Mouse (Mus musculus): ENCODE data around the gene Adamts18. TPM values are rescaled to one million over a fixed set of nuclear protein-coding genes. Genes with fewer than 3 reads are reported as not detected.

Adamts18 gene
- polyA plus RNA-seq (2012; ENCODE audit: insufficient read depth, insufficient read length, missing spikeins): not detected in 2 replicates

GRCm38 (mm10) chr8:113848653-113849135 is at the start of gene Adamts18:
Adamts18 (minus strand) TSS chr8:113848738.
- no peak within 1 kb of the TSS for H3K27ac ChIP-seq (ENCODE audit: insufficient read depth, low read depth, low read length)
- TF ChIP-seq CTCF (IDR thresholded peaks at IDR 0.05; ENCODE audit: low read depth, low read length) (no peak), POLR2A (IDR thresholded peaks at IDR 0.05; ENCODE audit: borderline replicate concordance, low read depth, low read length) (no peak)
- H3K4me3 ChIP-seq (ENCODE audit: insufficient read depth, low read length): no peak within 1 kb of the TSS
- H3K4me1 ChIP-seq (ENCODE audit: control insufficient read depth, insufficient read depth, low read length): no peaks in the 10 kb centered on the region

GRCm38 (mm10) chr8:113896446-113896845 is 47.9 kb upstream of the Adamts18 start:
- Histone ChIP-seq H3K4me1 (ENCODE audit: control insufficient read depth, insufficient read depth, low read length) (no peaks in the 10 kb centered on the region), H3K27ac (ENCODE audit: insufficient read depth, low read depth, low read length) (no peak overlapping the region), H3K4me3 (ENCODE audit: insufficient read depth, low read length) (no peak overlapping the region)
- TF ChIP-seq POLR2A (IDR thresholded peaks at IDR 0.05; ENCODE audit: borderline replicate concordance, low read depth, low read length) (no peak), CTCF (IDR thresholded peaks at IDR 0.05; ENCODE audit: low read depth, low read length) (no peak)

GRCm38 (mm10) chr8:113891376-113891775 is 42.8 kb upstream of the Adamts18 start:
- no peak overlapping the region for H3K27ac ChIP-seq (ENCODE audit: insufficient read depth, low read depth, low read length)
- no peak for TF ChIP-seq POLR2A (IDR thresholded peaks at IDR 0.05; ENCODE audit: borderline replicate concordance, low read depth, low read length)
- TF ChIP-seq CTCF (IDR thresholded peaks at IDR 0.05; ENCODE audit: low read depth, low read length): no peak
- H3K4me1 ChIP-seq (ENCODE audit: control insufficient read depth, insufficient read depth, low read length): no peaks in the 10 kb centered on the region

GRCm38 (mm10) chr8:113886509-113886908 is 38.0 kb upstream of the Adamts18 start:
- no peak overlapping the region for H3K27ac ChIP-seq (ENCODE audit: insufficient read depth, low read depth, low read length)
- no peaks in the 10 kb centered on the region for H3K4me1 ChIP-seq (ENCODE audit: control insufficient read depth, insufficient read depth, low read length)
- TF ChIP-seq CTCF (IDR thresholded peaks at IDR 0.05; ENCODE audit: low read depth, low read length) (no peak), POLR2A (IDR thresholded peaks at IDR 0.05; ENCODE audit: borderline replicate concordance, low read depth, low read length) (no peak)
- H3K4me3 ChIP-seq (ENCODE audit: insufficient read depth, low read length): no peak overlapping the region

More at GRCm38 (mm10) chr8:113891376-113891775, 42.8 kb upstream of the Adamts18 start:
- no peak overlapping the region for H3K4me3 ChIP-seq (ENCODE audit: insufficient read depth, low read length)

GRCm38 (mm10) chr8:113885101-113885500 is 36.6 kb upstream of the Adamts18 start:
- no peaks in the 10 kb centered on the region for H3K4me1 ChIP-seq (ENCODE audit: control insufficient read depth, insufficient read depth, low read length)
- no peak for TF ChIP-seq CTCF (IDR thresholded peaks at IDR 0.05; ENCODE audit: low read depth, low read length)
- no peak for TF ChIP-seq POLR2A (IDR thresholded peaks at IDR 0.05; ENCODE audit: borderline replicate concordance, low read depth, low read length)
- H3K27ac ChIP-seq (ENCODE audit: insufficient read depth, low read depth, low read length): no peak overlapping the region
- H3K4me3 ChIP-seq (ENCODE audit: insufficient read depth, low read length): no peak overlapping the region

- Histone ChIP-seq H3K27ac (ENCODE audit: insufficient read depth, low read depth, low read length) (no peak overlapping the region), H3K4me1 (ENCODE audit: control insufficient read depth, insufficient read depth, low read length) (no peaks in the 10 kb centered on the region), H3K4me3 (ENCODE audit: insufficient read depth, low read length) (no peak overlapping the region)
- TF ChIP-seq POLR2A (IDR thresholded peaks at IDR 0.05; ENCODE audit: borderline replicate concordance, low read depth, low read length) (no peak), CTCF (IDR thresholded peaks at IDR 0.05; ENCODE audit: low read depth, low read length) (no peak)
Observed at GRCm38 (mm10) chr8:113883994-113884393, 35.5 kb upstream of the Adamts18 start.

GRCm38 (mm10) chr8:113882558-113882957 is 34.0 kb upstream of the Adamts18 start:
- Histone ChIP-seq H3K27ac (ENCODE audit: insufficient read depth, low read depth, low read length) (no peak overlapping the region), H3K4me1 (ENCODE audit: control insufficient read depth, insufficient read depth, low read length) (no peaks in the 10 kb centered on the region), H3K4me3 (ENCODE audit: insufficient read depth, low read length) (no peak overlapping the region)
- no peak for TF ChIP-seq POLR2A (IDR thresholded peaks at IDR 0.05; ENCODE audit: borderline replicate concordance, low read depth, low read length)
- TF ChIP-seq CTCF (IDR thresholded peaks at IDR 0.05; ENCODE audit: low read depth, low read length): no peak

- Histone ChIP-seq H3K4me1 (ENCODE audit: control insufficient read depth, insufficient read depth, low read length) (no peaks in the 10 kb centered on the region), H3K27ac (ENCODE audit: insufficient read depth, low read depth, low read length) (no peak overlapping the region), H3K4me3 (ENCODE audit: insufficient read depth, low read length) (no peak overlapping the region)
- TF ChIP-seq POLR2A (IDR thresholded peaks at IDR 0.05; ENCODE audit: borderline replicate concordance, low read depth, low read length) (no peak), CTCF (IDR thresholded peaks at IDR 0.05; ENCODE audit: low read depth, low read length) (no peak)
Observed at GRCm38 (mm10) chr8:113878411-113879006, 30.0 kb upstream of the Adamts18 start.

- H3K4me1 ChIP-seq (ENCODE audit: control insufficient read depth, insufficient read depth, low read length): no peaks in the 10 kb centered on the region
- no peak overlapping the region for H3K4me3 ChIP-seq (ENCODE audit: insufficient read depth, low read length)
- no peak overlapping the region for H3K27ac ChIP-seq (ENCODE audit: insufficient read depth, low read depth, low read length)
- TF ChIP-seq POLR2A (IDR thresholded peaks at IDR 0.05; ENCODE audit: borderline replicate concordance, low read depth, low read length) (no peak), CTCF (IDR thresholded peaks at IDR 0.05; ENCODE audit: low read depth, low read length) (no peak)
Observed at GRCm38 (mm10) chr8:113873446-113874120, 25.0 kb upstream of the Adamts18 start.

- TF ChIP-seq POLR2A (IDR thresholded peaks at IDR 0.05; ENCODE audit: borderline replicate concordance, low read depth, low read length) (no peak), CTCF (IDR thresholded peaks at IDR 0.05; ENCODE audit: low read depth, low read length) (no peak)
- Histone ChIP-seq H3K27ac (ENCODE audit: insufficient read depth, low read depth, low read length) (no peak overlapping the region), H3K4me3 (ENCODE audit: insufficient read depth, low read length) (no peak overlapping the region), H3K4me1 (ENCODE audit: control insufficient read depth, insufficient read depth, low read length) (no peaks in the 10 kb centered on the region)
Observed at GRCm38 (mm10) chr8:113872436-113872835, 23.9 kb upstream of the Adamts18 start.

All from bone marrow macrophage, adult 2 months (primary cell).